Mouse (Mus musculus): Measurements from ENCODE around the gene Grpr.

Gene Grpr

GRCm38 (mm10) chrX:163549666-163550065, at the start of gene Grpr:
Grpr (minus strand) TSS chrX:163549677.
- DNase-seq (ENCODE audit: inconsistent age in 2 of 2, low spot score in 1 of 2), result peak; percentile 55 to 80

- no peak for DNase-seq (ENCODE audit: inconsistent age in 2 of 2, low spot score in 1 of 2)
These were observed 11.0 kb upstream of the Grpr start for GRCm38 (mm10) chrX:163560521-163560920.

- peak in 1 of 2 experiments; percentile 52 for DNase-seq (ENCODE audit: inconsistent age in 2 of 2, low spot score in 1 of 2)
These were observed 2.4 kb downstream of the Grpr start for GRCm38 (mm10) chrX:163547042-163547441.

- DNase-seq (ENCODE audit: inconsistent age in 2 of 2, low spot score in 1 of 2), result no peak
These were observed 16.6 kb downstream of the Grpr start for GRCm38 (mm10) chrX:163532836-163533235.

GRCm38 (mm10) chrX:163518963-163519541, 30.4 kb downstream of the Grpr start:
- DNase-seq (ENCODE audit: inconsistent age in 2 of 2, low spot score in 1 of 2), result no peak

- DNase-seq (ENCODE audit: inconsistent age in 2 of 2, low spot score in 1 of 2), result no peak
These were observed 37.7 kb downstream of the Grpr start for GRCm38 (mm10) chrX:163511766-163512165.

- no peak for DNase-seq (ENCODE audit: inconsistent age in 2 of 2, low spot score in 1 of 2)
These were observed 47.4 kb downstream of the Grpr start for GRCm38 (mm10) chrX:163502088-163502487.
